Mouse (Mus musculus) embryonic facial prominence, embryonic 10.5 days (tissue): Measurements from ENCODE around the gene Evx1. TPM values are rescaled to one million over a fixed set of nuclear protein-coding genes. Genes with fewer than 3 reads are reported as not detected.

Source experiments
- DNase-seq: peaks from one replicate; pipeline ENCODE4 v3.0.0-alpha.2; 2017; ENCODE audit warnings: low spot score
- H3K27ac ChIP-seq: fragments of 300-500 bp; sonication (generic); replicated peaks from 2 replicates; pipeline ENCODE4 v1.5.1; 2016; ENCODE audit warnings: mild to moderate bottlenecking
- H3K27me3 ChIP-seq: fragments of 300-500 bp; sonication (generic); replicated peaks from 2 replicates; pipeline ENCODE4 v1.6.1; 2016; ENCODE audit warnings: low read depth, mild to moderate bottlenecking; ENCODE audit not compliant: poor library complexity, severe bottlenecking
- H3K36me3 ChIP-seq: fragments of 300-500 bp; sonication (generic); replicated peaks from 2 replicates; pipeline ENCODE4 v1.6.1; 2016; ENCODE audit warnings: mild to moderate bottlenecking, moderate library complexity
- H3K4me1 ChIP-seq: fragments of 300-500 bp; sonication (generic); 2 replicates; pipeline ENCODE4 v1.6.1; 2016
- H3K4me3 ChIP-seq: fragments of 300-500 bp; sonication (generic); 2 replicates; pipeline ENCODE4 v1.5.1; 2016; ENCODE audit warnings: mild to moderate bottlenecking, moderate library complexity
- H3K9me3 ChIP-seq: fragments of 300-500 bp; sonication (generic); 2 replicates; pipeline ENCODE4 v1.6.1; 2016; ENCODE audit warnings: mild to moderate bottlenecking
- WGBS: fragments of 180-500 bp; shearing (Covaris S2); methylation state at CpG from one replicate; pipeline ENCODE4 v1.1.7; 2016; 5-methylcytosine and 5-hydroxymethylcytosine counted together
- polyA plus RNA-seq: library from polyadenylated mRNA; unstranded; fragments of >200 nt; fragmentation: Nextera tagmentation; extraction: Ambion mirVana; gene quantifications from 2 replicates; pipeline ENCODE4 v1.2.1, GENCODE M21; 2016

Evx1 gene
- polyA plus RNA-seq, 1 experiment from 2014 or later, result 0.19 TPM

DNA sequence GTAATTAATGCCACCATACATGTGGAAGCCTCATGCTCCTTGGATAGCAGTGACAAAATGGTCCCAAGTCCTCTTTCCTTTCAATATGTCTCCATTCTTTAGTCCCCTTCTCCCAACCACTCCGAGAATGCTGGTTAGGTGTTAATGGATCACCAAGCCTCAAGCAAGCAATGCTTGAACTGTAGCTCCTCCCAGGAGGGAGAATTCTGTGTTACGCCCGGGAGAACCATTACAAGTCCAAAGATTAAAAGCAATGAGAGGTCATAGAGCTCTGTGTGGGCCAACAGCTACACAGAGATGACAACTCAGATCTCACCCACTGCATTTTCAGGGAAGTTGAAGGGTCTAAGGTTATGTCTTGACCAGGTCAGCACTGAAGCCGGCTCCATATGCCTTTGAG, 14.8 kb upstream of the Evx1 start:
- Histone ChIP-seq H3K4me3 (no peak overlapping the region), H3K4me1 (no peaks in the 10 kb centered on the region), H3K9me3 (no peaks in the 10 kb centered on the region), H3K27ac (no peak overlapping the region), H3K36me3 (no peaks in the 10 kb centered on the region), H3K27me3 (peaks cover 93% of the 10 kb centered on the region)
- DNase-seq, result no peak
- WGBS, result 84% methylated on average over 4 of the region's 4 CpGs

DNA sequence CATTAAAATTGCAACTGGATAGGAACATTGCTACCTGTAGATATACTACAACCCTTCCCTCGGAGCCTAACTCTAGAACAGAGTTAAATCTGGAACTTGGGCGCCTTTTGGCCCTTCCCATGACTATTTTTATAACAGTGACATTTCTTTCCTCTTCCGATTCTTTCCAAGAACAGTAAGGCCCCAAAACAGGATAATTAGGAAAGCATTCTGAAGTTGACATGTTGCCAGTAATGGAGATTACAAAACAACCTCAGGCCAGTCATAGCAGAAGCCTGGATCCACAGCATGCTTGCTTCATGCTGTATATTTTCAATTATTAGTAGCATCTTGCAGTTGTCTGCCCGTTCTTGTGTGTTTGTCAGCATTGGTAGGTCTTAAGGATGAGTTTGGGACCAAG, 12.5 kb upstream of the Evx1 start:
- no peak for DNase-seq
- H3K4me1 ChIP-seq, result peaks cover 4% of the 10 kb centered on the region
- peaks cover 92% of the 10 kb centered on the region for H3K27me3 ChIP-seq
- 82% methylated on average over 4 of the region's 4 CpGs for WGBS
- H3K36me3 ChIP-seq, result no peaks in the 10 kb centered on the region
- 0 out of 2 replicates have a peak, but pooled peaks cover 4% of the 10 kb centered on the region for H3K9me3 ChIP-seq
- no peak overlapping the region for H3K27ac ChIP-seq
- H3K4me3 ChIP-seq, result no peak overlapping the region

- peaks cover 95% of the 10 kb centered on the region for H3K27me3 ChIP-seq
- no peak overlapping the region for H3K4me3 ChIP-seq
- peaks cover 11% of the 10 kb centered on the region for H3K4me1 ChIP-seq
- no peak for DNase-seq
- no peaks in the 10 kb centered on the region for H3K36me3 ChIP-seq
- H3K27ac ChIP-seq, result no peak overlapping the region
- H3K9me3 ChIP-seq, result 0 out of 2 replicates have a peak, but pooled peaks cover 4% of the 10 kb centered on the region
- 55% methylated on average over 3 of the region's 3 CpGs for WGBS
Measured at GRCm38 (mm10) chr6:52303426-52303825, 9.9 kb upstream of the Evx1 start.

- no peak overlapping the region for H3K27ac ChIP-seq
- H3K27me3 ChIP-seq, result peaks cover 97% of the 10 kb centered on the region
- H3K36me3 ChIP-seq, result no peaks in the 10 kb centered on the region
- DNase-seq, result peak; percentile 78
- H3K4me3 ChIP-seq, result peak overlapping the region; percentile 54
- 0 out of 2 replicates have a peak, but pooled peaks cover 4% of the 10 kb centered on the region for H3K9me3 ChIP-seq
- peaks cover 11% of the 10 kb centered on the region for H3K4me1 ChIP-seq
- 1% methylated on average over 30 of the region's 30 CpGs for WGBS
Measured at GRCm38 (mm10) chr6:52305877-52306389, 7.4 kb upstream of the Evx1 start.

DNA sequence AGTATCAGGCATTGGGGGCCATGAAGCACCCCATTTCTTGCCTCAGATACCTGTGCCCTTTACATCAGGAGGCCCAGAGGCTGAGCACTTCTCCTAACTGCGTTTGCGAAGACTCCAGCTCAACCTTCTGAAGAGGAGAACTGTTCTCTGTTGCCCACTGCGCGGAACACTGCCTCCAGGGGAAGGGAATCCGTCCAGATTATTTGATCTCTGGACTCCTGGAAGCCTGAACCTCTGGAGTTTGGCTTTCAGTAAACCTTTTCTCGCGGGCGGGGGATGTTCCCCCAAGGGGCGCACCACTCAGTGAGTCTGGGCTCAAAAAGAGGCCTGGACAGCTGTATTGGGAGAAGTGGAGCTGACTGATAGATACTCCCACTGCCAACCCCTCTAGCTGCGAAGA, 3.5 kb upstream of the Evx1 start:
- Histone ChIP-seq H3K4me1 (peaks cover 23% of the 10 kb centered on the region), H3K27me3 (peaks cover 100% of the 10 kb centered on the region), H3K27ac (no peak overlapping the region), H3K36me3 (no peaks in the 10 kb centered on the region), H3K4me3 (no peak overlapping the region), H3K9me3 (no peaks in the 10 kb centered on the region)
- peak; percentile 38 for DNase-seq
- 5% methylated on average over 10 of the region's 10 CpGs for WGBS

DNA sequence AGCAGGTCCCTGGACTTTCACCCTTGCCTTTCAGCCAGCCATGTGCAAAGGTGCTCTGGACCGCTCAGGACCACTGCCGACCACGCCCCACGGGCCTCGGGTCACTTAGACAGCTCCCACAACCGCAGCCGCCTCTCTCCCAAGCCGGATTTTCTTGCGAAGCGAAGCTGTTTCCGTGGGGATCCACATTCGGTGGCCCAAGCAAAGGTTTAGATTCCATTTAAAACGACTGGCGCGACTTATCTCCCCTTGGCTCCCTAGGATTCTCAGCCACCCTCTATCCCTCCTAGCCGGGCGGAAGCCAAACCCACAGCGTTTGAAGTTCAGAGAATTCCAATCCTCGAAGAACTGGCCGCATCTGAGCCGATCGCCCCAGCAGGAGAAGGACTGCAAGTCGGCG, 2.9 kb upstream of the Evx1 start:
- H3K27ac ChIP-seq, result no peak overlapping the region
- no peaks in the 10 kb centered on the region for H3K9me3 ChIP-seq
- no peaks in the 10 kb centered on the region for H3K36me3 ChIP-seq
- H3K27me3 ChIP-seq, result peaks cover 100% of the 10 kb centered on the region
- DNase-seq, result peak; percentile 61
- WGBS, result under 1% methylated on average over 24 of the region's 24 CpGs
- H3K4me1 ChIP-seq, result peaks cover 23% of the 10 kb centered on the region
- H3K4me3 ChIP-seq, result 0 out of 2 replicates have a peak overlapping the region, but pooled peaks have one; percentile 17

DNA sequence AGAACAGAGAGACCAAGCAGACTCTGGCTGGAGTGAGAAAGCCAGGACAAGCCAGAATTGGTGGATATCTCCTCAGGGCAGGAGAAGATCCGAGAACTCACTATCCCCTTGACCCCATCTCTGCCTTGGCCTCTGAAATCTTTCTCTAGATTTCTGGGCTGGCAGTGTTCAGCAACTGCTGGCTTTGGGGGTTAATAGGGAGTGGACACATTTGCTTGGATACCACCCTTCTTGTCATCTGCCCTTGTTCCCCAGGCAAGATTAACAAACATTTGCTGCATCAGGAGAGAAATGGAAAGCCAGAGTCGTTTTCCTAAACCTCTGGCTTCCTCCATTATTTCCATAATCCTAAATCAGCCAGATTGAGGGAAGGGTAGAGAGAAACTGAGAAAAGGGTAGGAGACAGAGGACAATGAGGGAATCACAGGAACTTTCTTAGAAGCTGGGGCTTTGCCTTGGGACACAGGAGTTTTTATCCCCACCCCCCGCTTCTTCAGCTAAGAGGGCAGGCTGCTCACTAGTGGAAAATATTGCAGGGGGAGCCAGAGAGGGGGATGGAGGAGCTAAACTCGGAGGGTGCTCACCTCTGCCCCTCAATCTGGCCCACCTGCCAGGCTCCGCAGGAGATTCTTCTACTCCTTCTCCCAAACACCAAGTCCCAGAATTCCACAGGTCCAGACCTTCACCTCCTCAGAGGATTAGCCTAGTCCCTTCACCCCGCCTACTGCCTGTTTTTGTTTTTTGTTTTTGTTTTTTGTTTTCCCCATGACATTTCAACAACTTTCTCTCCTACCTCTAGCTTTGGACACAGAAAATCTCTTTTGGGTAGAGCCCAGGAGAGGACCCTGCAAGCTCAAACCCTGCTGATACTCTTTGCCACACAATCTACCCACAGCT, 1.4 kb upstream of the Evx1 start:
- under 1% methylated on average over 6 of the region's 6 CpGs for WGBS
- H3K27ac ChIP-seq, result no peak overlapping the region
- no peaks in the 10 kb centered on the region for H3K36me3 ChIP-seq
- no peak overlapping the region for H3K4me3 ChIP-seq
- DNase-seq, result peak; percentile 38
- peaks cover 19% of the 10 kb centered on the region for H3K4me1 ChIP-seq
- H3K27me3 ChIP-seq, result peaks cover 100% of the 10 kb centered on the region
- no peaks in the 10 kb centered on the region for H3K9me3 ChIP-seq

DNA sequence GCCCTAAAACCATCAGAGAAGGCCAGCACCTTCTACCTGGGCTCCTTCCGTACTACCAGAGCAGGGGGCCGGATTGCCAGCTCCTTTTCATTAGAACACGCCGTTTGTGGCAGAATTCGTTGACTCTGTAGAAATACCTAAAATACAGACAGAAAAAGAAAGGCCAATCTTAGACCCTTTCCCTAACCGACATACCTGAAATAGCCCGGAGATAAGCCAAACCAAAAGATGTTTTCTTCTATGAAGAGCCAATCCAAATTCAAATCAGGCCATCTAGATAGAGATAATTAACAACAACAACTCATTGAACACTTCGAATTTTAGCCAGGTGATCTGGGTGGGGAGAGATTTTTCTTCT, 761 bp upstream of the Evx1 start:
- peak; percentile 34 for DNase-seq
- Histone ChIP-seq H3K4me3 (no peak overlapping the region), H3K4me1 (peaks cover 20% of the 10 kb centered on the region), H3K9me3 (no peaks in the 10 kb centered on the region), H3K36me3 (no peaks in the 10 kb centered on the region), H3K27ac (no peak overlapping the region), H3K27me3 (peaks cover 100% of the 10 kb centered on the region)
- WGBS, result under 1% methylated on average over 8 of the region's 8 CpGs

DNA sequence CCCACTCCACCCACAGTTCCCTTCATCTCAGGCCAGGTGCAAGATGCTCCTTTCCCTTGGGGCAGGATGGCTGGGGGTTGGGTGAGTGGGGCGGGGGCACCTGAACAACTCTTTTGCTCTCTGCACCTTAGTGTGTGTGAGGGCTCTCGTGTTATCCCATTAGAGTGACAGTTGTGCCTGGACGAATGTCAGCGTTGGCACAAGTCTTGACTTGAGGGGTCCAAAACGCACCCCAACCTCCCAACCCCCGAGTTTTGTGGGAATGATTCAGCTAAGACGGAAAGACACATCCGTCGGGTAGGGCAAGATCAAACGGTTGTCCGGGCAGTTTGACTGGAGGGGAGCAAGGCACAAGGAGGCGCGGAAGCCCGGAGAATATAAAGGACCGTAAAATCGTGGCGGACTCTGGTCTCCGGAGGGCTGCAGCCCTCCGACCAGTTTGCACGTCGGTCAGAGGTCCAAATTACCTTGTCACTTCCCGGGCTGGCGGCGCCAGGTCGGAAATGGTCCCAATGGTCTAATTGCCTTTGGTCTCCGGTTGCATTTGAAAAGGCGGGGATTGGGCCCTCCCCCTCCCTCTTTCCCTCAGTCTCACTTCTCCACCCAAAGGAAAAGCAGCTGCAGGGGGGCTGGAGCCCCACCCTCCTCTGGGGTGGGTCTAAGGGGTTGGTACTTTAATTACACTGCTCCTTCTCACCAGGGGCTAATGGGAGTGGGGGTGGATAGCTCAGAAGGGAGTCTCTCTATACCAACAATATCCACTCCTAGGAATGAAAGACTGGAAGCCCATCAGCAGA, 1.2 kb downstream of the Evx1 start:
- peak; percentile 51 for DNase-seq
- peaks cover 20% of the 10 kb centered on the region for H3K4me1 ChIP-seq
- peak overlapping the region; percentile 33; the same call in 1 of the 2 replicates for H3K4me3 ChIP-seq
- under 1% methylated on average over 27 of the region's 27 CpGs for WGBS
- H3K27me3 ChIP-seq, result peaks cover 100% of the 10 kb centered on the region
- H3K27ac ChIP-seq, result no peak overlapping the region
- no peaks in the 10 kb centered on the region for H3K9me3 ChIP-seq
- no peaks in the 10 kb centered on the region for H3K36me3 ChIP-seq

- 2% methylated on average over 27 of the region's 27 CpGs for WGBS
Measured at GRCm38 (mm10) chr6:52315441-52316412, 2.4 kb downstream of the Evx1 start.

GRCm38 (mm10) chr6:52316413-52317184, 3.3 kb downstream of the Evx1 start:
- no peaks in the 10 kb centered on the region for H3K9me3 ChIP-seq
- peaks cover 20% of the 10 kb centered on the region for H3K4me1 ChIP-seq
- H3K27me3 ChIP-seq, result peaks cover 100% of the 10 kb centered on the region
- H3K27ac ChIP-seq, result no peak overlapping the region
- peak; percentile 46 for DNase-seq
- H3K4me3 ChIP-seq, result peak overlapping the region; percentile 37
- H3K36me3 ChIP-seq, result no peaks in the 10 kb centered on the region
- 2% methylated on average over 81 of the region's 81 CpGs for WGBS

More at GRCm38 (mm10) chr6:52315441-52316412, 2.4 kb downstream of the Evx1 start:
- Histone ChIP-seq H3K4me3 (peak overlapping the region; percentile 37; the same call in 1 of the 2 replicates), H3K27ac (no peak overlapping the region), H3K9me3 (no peaks in the 10 kb centered on the region), H3K36me3 (no peaks in the 10 kb centered on the region), H3K4me1 (peaks cover 20% of the 10 kb centered on the region), H3K27me3 (peaks cover 100% of the 10 kb centered on the region)
- DNase-seq, result peak; percentile 52
